Mouse (Mus musculus) embryonic stem cell, embryonic (primary cell): ENCODE results near the gene P2rx5.

Experiments used
- CTCF ChIA-PET, 4 experiments: fragments of 300-600 bp in 2 of 4; fragments of 350-600 bp in 2 of 4; sonication (Branson Sonifier 250); formaldehyde crosslinking; loops; one replicate each; lab custom pipeline; 2022; ENCODE audit warnings: inconsistent platforms in 2 of 4; lab: Charles Lee
- POLR2A ChIA-PET, 4 experiments: fragments of 300-600 bp in 2 of 4; fragments of 350-600 bp in 2 of 4; sonication (Branson Sonifier 250); formaldehyde crosslinking; loops; one replicate each; lab custom pipeline; 2022; ENCODE audit warnings: antibody characterized with exemption in 4 of 4, inconsistent platforms in 1 of 4; lab: Charles Lee

The P2rx5 gene

DNA sequence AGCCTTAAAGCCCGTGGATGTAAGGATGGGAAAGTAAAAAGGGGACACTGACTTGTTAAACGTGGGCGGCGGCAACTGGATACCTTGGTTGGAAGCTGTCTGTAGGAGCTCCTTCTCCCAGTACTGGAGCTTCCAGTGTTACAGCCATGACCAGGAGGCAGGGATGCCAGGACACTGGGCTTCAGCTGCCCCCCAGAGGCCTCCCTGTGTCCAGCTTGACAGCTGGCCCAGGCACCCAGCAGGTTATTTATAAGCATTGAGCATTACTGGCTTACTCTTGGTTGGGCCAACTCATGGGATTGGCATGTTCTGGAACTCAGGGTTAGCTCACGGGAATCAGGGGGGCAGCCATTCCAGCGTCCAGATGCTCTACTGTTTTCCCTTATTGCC is 585 bp downstream of the P2rx5 start:
- POLR2A ChIA-PET: interaction anchor here (0.6 to 2.4 kb wide), 35 partner anchors 8 to 248 kb away, joined by 3 to 25 read pairs (median 5); partner anchors contain the start of genes Haspin (in 3 of the 4), Ctns (in 2 of the 4), Emc6 (in 2 of the 4) and Shpk (in 2 of the 4)
- CTCF ChIA-PET: interaction anchor here (0.6 to 2.2 kb wide), 13 partner anchors 8 to 1367 kb away, joined by 3 to 16 read pairs (median 4); partner anchors contain the start of genes Haspin (in 2 of the 4), Ctns (in 1 of the 4) and Shpk (in 1 of the 4)

DNA sequence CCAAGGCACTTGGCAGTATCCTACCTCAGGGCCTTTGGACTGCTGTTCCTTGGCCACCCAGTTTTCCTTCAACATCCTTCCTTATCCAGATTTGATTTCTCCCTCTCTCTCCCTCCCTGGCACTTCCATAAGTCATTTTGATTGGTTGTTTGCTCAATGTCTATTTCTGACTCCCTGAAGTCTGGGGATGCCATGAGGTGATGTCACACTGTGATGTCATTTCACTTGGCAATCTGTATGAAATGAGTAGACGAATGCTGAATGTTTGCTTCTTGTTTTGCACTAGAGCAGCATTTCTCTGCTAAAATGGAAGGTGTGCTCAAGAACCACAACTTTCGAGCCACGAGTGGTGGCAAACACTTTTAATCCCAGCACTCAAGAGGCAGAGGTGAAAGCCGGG is 1.4 kb downstream of the P2rx5 start:
- CTCF ChIA-PET: interaction anchor here in 3 of 4 experiments (1.5 to 2.2 kb wide), 5 partner anchors 7 to 24 kb away, joined by 6 to 16 read pairs (median 7); partner anchors contain the start of gene Haspin (in 2 of the 3)
- POLR2A ChIA-PET: interaction anchor here (0.9 to 2.4 kb wide), 11 partner anchors 7 to 37 kb away, joined by 3 to 25 read pairs (median 8); partner anchors contain the start of genes Ctns (in 2 of the 4), Shpk (in 2 of the 4), Emc6 (in 1 of the 4) and Haspin (in 1 of the 4)

DNA sequence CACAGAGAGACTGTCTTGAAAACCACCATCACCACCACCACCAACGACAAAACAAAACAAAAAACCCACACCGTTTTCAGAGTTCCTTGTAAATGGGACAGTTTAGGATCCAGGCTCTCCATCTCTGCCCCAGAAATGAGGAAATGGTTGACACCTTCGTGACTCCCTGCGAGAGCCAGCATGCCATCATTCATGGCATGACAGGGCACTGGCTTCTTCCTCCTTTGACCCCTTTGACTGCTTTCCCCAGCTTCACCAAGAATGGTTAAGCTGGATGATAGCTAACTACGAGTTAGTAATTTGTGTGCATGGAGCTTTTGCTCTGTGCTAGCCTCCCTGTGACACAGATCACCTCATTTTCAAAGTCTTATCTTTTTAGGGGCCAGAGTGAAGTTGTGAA is 2.1 kb downstream of the P2rx5 start:
- ChIA-PET CTCF (interaction anchor here in 2 of 4 experiments (0.6 to 0.8 kb wide), 3 partner anchors 12 to 40 kb away, joined by 3 to 5 read pairs (median 3); partner anchors contain the start of gene Shpk (in 1 of the 2)), POLR2A (no interaction called here)

DNA sequence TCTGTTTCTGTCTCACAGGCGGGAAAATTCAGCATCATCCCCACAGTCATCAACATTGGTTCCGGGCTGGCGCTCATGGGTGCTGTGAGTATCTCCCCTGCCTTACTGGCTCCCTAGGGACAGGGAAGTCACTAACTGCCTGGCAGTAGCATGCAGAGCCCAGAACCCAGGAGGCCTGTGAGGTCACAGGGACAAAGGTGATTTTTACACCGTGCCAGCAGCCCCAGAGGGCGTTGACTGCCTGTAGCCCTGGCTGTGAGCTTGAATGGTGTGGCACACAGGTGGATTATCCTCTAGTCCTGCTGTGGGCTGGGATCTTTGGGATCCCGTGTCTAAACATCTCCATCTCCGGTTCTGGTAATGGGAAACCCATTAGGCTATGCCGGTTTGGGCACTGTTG is 7.8 kb downstream of the P2rx5 start:
- POLR2A ChIA-PET: interaction anchor here in 3 of 4 experiments (0.5 to 4.1 kb wide), 19 partner anchors 7 to 623 kb away, joined by 3 to 42 read pairs (median 13); partner anchors contain the start of genes Ctns (in 3 of the 3), Haspin (in 3 of the 3), Shpk (in 3 of the 3) and P2rx5 (in 2 of the 3)

DNA sequence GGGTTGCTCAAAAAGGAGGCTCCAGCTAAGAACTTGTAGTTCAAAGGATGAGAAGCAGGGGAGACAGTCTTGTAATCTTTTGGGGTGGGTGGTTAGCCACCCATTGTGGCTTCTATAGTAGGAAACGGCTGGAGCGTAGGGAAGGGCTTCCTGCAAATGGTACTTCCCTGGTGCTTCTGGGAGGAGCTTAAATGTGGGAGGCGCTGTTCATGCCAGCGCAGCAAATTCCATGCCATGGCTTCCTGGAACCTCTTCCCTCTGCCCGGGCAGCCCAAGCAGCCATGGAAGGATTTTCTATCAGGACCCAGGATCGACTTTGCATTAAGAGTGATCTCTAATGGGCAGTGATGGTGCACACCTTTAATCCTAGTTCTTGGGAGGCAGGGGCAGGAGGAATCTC is 8.4 kb downstream of the P2rx5 start:
- CTCF ChIA-PET: interaction anchor here (1.0 to 2.7 kb wide), 21 partner anchors 8 to 1361 kb away, joined by 3 to 33 read pairs (median 4); partner anchors contain the start of genes Haspin (in 4 of the 4), P2rx5 (in 3 of the 4), Ctns (in 1 of the 4) and Shpk (in 1 of the 4)
- POLR2A ChIA-PET: interaction anchor here in 3 of 4 experiments (0.5 to 4.1 kb wide), 20 partner anchors 8 to 623 kb away, joined by 3 to 42 read pairs (median 12); partner anchors contain the start of genes Ctns (in 3 of the 3), P2rx5 (in 3 of the 3), Shpk (in 3 of the 3) and Haspin (in 2 of the 3)

More for the DNA sequence above, 7.8 kb downstream of the P2rx5 start:
- CTCF ChIA-PET: interaction anchor here (1.1 to 2.7 kb wide), 11 partner anchors 8 to 124 kb away, joined by 3 to 33 read pairs (median 10); partner anchors contain the start of genes Haspin (in 3 of the 4), P2rx5 (in 2 of the 4), Ctns (in 1 of the 4) and Shpk (in 1 of the 4)

DNA sequence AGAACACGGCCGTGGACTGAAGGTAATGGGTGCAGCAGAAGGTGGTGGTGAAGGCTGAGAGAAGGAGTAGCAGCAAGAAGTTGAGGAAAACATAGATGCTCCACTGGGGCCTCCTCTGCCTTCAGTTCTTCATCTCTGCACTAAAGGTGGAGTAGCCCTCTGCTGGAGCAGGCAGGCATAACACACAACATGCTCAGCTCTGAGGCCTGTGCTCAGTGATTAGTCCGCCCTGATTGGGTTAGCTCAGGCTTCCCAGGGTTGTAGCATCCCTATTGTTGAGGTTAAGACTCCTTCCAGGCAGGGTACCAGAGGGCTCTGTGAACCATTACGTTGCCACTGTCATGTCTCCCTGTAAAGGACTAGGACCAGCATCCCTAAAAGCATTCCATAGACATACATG is 9.0 kb downstream of the P2rx5 start:
- ChIA-PET CTCF (interaction anchor here (0.7 to 2.7 kb wide), 22 partner anchors 8 to 1360 kb away, joined by 3 to 33 read pairs (median 4); partner anchors contain the start of genes Haspin (in 4 of the 4), P2rx5 (in 3 of the 4), Ctns (in 1 of the 4) and Shpk (in 1 of the 4)), POLR2A (interaction anchor here in 3 of 4 experiments (0.5 to 4.1 kb wide), 19 partner anchors 7 to 218 kb away, joined by 3 to 42 read pairs (median 12); partner anchors contain the start of genes Haspin (in 3 of the 3), P2rx5 (in 3 of the 3), Ctns (in 2 of the 3) and Shpk (in 2 of the 3))

DNA sequence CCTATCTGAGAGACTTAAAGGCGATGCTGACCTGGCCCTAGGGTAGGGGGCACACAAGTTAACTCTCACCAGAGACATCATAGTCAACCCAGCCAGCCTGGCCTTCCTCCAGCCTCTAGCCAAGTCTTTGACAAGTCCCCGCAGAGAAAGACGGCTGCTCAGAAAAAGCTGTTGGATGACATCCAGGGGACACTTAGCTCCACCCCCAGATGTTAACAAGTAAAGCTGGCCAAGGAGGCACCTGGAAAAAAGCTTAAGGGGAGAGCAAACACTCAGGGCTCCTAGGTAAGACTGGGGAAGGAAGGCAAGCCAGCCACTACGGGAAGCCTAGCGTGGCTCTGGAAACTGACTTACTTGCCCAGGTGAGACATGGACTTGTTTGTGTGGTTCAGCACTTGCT is 12.0 kb downstream of the P2rx5 start:
- CTCF ChIA-PET: interaction anchor here in 1 of 4 experiments (0.6 kb wide), 1 partner anchor 579 kb away, joined by 4 read pairs; no protein-coding TSS in a partner anchor
- POLR2A ChIA-PET: interaction anchor here in 3 of 4 experiments (0.9 to 3.1 kb wide), 12 partner anchors 12 to 97 kb away, joined by 3 to 16 read pairs (median 5); partner anchors contain the start of genes Ctns (in 3 of the 3), Shpk (in 3 of the 3) and P2rx5 (in 1 of the 3)

DNA sequence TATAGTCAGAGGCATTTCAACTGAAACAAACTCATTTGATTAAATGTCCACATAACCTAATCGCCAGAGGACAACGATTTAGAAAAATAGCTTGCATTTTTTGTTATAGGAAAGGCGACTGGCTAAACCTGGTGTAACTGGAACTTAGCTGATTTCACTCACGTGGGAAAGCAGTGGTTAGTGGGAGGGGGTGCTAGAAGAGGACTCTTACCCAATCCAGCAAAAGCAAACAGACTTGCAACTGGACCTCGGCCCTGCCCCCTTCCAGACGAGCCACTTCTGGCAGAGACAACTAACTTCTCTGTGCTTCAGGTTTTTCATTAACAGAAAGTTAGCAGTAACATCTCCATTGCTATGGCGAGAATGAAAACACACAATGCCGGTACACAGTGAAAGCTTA is 15.4 kb downstream of the P2rx5 start:
- POLR2A ChIA-PET: interaction anchor here in 3 of 4 experiments (0.8 to 3.8 kb wide), 11 partner anchors 10 to 127 kb away, joined by 3 to 23 read pairs (median 4); partner anchors contain the start of genes Ctns (in 3 of the 3), Shpk (in 3 of the 3), Haspin (in 1 of the 3) and P2rx5 (in 1 of the 3)
- CTCF ChIA-PET: no interaction called here

DNA sequence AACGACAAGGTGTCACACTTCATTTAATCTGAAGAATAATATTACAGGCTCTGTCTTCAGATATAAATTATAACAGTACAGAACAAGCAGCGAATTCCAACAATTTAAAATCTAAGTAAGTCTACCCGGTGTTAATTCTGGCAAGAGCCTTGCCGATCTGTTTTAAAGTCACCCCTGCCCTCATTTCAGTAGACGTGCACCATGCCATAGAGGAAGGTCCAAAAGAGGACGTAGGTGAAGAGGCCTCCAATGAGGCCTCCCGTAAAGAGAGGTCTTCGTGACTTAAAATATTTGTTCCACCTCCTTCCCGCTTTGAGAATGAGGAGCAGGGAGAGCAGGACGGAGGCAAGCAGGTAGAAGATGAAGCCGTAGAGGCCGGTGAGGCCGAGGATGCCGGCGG is 16.0 kb downstream of the P2rx5 start:
- CTCF ChIA-PET: interaction anchor here in 1 of 4 experiments (1.0 kb wide), 1 partner anchor 38 kb away, joined by 3 read pairs; the partner anchor contains the start of gene Haspin

DNA sequence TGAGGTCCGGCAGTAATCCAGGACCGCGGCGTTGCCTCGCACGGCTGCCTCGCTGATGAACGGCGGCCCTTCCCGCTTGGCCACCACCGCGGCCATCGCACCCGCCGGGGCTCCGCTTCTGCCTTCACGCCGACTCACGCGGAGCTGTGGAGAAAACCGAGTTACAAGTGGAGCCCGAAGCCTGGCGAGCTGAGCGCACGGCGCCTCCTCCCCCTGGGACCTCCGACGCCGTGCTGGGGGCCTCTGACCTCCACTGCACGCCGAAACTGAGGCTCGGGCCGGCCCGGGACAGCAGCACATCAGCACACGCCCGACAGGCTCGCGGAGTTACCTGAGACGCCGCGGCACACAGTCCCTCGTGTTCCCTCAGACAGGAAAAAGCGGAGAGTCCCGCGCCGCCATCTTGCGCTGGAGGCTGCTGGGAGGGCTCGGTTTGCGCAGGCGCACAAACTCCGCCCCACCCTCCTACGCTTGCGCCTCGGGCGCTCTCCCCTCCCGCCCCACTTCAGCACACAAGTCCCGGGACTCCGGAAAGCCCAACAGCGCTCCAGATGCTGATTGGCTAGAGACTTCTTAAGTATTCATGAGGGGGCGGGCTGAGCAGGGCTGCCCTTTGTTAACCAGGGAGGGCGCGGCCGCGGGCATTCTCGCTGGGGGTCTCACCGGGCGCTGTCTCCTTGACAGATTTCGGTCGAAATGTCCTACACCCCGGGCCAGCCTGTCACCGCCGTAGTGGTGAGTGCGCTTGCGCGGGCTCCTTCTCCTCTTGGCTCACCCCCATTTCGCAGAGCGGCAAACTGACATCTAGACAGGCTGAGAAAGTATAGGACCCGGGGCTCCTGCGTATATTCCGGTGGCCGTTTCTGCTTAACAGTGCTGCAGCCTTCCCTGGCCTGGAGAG is 16.6 kb downstream of the P2rx5 start, which contains the start of the genes Emc6 and Tax1bp3:
Emc6 (minus strand) TSS at position 430 of the 901 bp plus-strand sequence.
Tax1bp3 (plus strand) TSS at position 476 of the 901 bp plus-strand sequence.
- CTCF ChIA-PET: interaction anchor here in 2 of 4 experiments (0.5 to 1.0 kb wide), 2 partner anchors 38 to 39 kb away, joined by 3 to 4 read pairs; partner anchors contain the start of gene Haspin (in 1 of the 2)
- POLR2A ChIA-PET: interaction anchor here (0.6 to 4.0 kb wide), 28 partner anchors 8 to 179 kb away, joined by 3 to 38 read pairs (median 5); partner anchors contain the start of genes Ctns (in 3 of the 4), Haspin (in 3 of the 4), Shpk (in 3 of the 4) and P2rx5 (in 2 of the 4)

More for the DNA sequence above, 16.0 kb downstream of the P2rx5 start:
- POLR2A ChIA-PET: interaction anchor here (0.6 to 3.8 kb wide), 18 partner anchors 8 to 179 kb away, joined by 3 to 23 read pairs (median 4); partner anchors contain the start of genes Ctns (in 3 of the 4), Haspin (in 3 of the 4), Shpk (in 3 of the 4) and P2rx5 (in 2 of the 4)

DNA sequence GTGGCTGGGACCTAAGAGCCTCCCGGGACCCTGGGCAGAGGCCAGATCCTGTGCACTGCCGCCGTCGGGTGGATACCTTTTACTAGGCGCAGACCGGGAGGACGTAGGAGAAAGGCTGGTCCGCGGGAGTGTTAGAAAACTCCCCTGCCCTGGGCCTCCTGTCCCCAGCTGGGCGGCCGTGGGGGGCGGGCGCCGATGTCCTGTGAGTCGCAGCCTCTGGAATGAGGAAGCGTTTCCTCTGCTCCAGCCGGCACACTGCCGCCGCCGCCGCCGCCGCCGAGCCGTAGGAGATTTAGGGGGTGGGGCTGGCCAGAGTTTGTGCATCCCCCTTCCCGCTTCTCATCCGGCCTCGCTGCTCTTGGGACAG is 17.3 kb downstream of the P2rx5 start:
- ChIA-PET CTCF (interaction anchor here in 2 of 4 experiments (1.0 kb wide), 2 partner anchors 22 to 39 kb away, joined by 4 to 7 read pairs; partner anchors contain the start of genes Ctns (in 1 of the 2), Haspin (in 1 of the 2) and Shpk (in 1 of the 2)), POLR2A (interaction anchor here in 3 of 4 experiments (0.8 to 4.0 kb wide), 24 partner anchors 8 to 141 kb away, joined by 3 to 38 read pairs (median 4); partner anchors contain the start of genes Ctns (in 2 of the 3), P2rx5 (in 2 of the 3), Shpk (in 2 of the 3) and Haspin (in 1 of the 3))

DNA sequence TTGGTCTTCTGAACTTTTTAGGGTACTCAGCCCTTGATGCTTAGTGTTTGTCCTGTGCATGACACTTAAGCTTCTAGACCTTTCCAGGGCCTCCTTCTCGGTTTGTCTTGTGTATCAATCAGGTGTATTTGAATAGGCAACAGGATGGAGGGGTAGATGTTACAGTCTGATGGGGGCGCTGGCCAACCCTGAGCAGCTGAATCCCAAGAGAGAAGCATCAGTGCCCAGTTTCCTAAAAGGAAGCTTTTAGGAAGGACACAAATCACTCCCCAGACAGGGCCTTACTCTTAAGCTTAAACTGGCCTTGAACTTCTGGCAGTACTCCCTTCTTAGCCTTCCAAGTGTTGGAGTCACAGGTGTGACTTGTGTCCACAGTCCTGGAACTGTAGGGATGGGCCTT is 17.7 kb downstream of the P2rx5 start:
- ChIA-PET POLR2A (interaction anchor here in 3 of 4 experiments (0.6 to 4.0 kb wide), 26 partner anchors 9 to 141 kb away, joined by 3 to 38 read pairs (median 4); partner anchors contain the start of genes Ctns (in 3 of the 3), Shpk (in 3 of the 3), P2rx5 (in 2 of the 3) and Haspin (in 1 of the 3)), CTCF (interaction anchor here in 3 of 4 experiments (0.5 to 1.0 kb wide), 5 partner anchors 10 to 1194 kb away, joined by 3 to 7 read pairs (median 3); partner anchors contain the start of genes Ctns (in 2 of the 3), Shpk (in 2 of the 3) and Haspin (in 1 of the 3))

DNA sequence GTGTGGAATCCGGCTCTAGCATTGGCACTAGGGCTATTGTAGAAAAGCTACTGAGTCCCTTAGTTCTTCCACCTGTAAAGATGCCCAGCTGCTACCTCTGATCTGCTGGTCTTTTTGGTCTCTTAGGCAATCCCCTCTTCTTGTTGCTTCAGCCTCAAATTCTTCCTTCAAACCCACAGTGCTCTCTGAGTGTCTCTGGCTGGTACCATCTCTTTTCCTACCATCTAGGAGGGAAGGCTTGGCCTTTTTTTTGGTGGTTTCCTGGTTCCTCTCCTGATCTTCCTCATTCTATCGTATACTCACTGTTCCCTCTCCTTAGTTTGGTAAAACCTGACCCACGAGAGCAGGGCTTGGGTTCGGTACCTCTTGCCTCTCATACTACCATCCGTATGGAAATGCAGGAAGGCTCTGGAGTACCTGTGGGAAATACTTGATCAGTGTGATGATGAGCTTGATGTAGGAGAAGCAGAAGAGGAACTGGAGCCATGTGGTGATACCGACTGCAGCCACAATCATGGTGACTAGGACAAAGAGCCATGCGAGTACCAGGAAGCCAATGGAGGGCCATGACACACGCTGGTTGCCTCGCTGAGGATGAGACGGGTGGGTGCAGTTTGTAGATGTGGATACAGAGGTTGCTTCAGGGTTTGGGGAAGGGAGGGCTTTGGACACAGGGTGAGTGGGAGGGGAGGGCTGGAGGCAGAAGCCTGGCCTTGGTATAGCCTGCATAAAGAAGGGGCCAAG is 25.8 kb downstream of the P2rx5 start:
- ChIA-PET CTCF (interaction anchor here in 2 of 4 experiments (0.5 to 1.0 kb wide), 2 partner anchors 9 to 13 kb away, joined by 3 to 6 read pairs; partner anchors contain the start of genes Ctns (in 1 of the 2) and Shpk (in 1 of the 2)), POLR2A (interaction anchor here in 3 of 4 experiments (1.1 to 7.0 kb wide), 5 partner anchors 8 to 13 kb away, joined by 3 to 43 read pairs (median 4); partner anchors contain the start of genes Ctns (in 3 of the 3) and Shpk (in 3 of the 3))

DNA sequence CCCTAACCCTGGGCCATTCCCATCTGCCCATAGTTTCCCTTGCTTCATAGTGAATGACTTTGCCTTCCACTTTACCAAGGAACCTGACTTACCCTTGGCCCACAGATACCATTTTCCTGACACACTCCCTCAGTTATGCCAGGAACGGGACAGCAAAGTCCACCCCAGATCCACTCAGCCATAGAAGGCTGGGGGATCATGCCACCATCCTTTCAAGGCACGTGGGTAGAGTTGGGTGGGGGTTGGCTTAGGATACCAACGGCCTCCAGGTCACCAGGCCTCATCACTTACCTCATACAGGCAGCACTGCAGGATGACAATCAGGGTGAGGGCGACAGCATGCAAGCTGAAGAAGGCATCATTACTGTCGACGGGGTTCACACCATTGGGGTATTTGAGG is 27.0 kb downstream of the P2rx5 start:
- ChIA-PET POLR2A (interaction anchor here in 2 of 4 experiments (0.6 to 7.0 kb wide), 4 partner anchors 12 to 117 kb away, joined by 4 to 43 read pairs (median 5); partner anchors contain the start of genes Ctns (in 1 of the 2) and Shpk (in 1 of the 2)), CTCF (no interaction called here)

DNA sequence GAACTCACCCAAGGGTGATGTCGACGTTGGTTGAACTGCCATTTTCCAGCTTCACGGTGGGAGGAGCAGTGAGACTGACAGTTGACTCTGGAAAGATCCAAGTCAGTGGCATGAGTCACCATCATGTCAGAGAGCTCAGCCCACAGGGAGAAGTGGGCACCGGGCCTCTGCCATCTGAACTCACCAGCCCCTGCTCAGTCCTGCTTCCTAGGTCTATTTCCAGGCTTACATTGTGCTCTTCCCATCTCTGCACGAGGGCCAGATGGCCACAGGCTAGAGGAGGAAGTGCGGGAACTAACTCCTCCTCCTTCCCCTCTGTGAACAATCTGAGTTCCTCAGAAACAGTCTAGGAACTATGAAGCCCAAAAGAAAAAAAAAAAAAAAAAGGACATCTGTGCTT is 32.8 kb downstream of the P2rx5 start:
- ChIA-PET POLR2A (interaction anchor here in 2 of 4 experiments (0.7 to 4.6 kb wide), 3 partner anchors 14 to 65 kb away, joined by 3 to 25 read pairs (median 4); partner anchors contain the start of gene P2rx5 (in 1 of the 2)), CTCF (interaction anchor here in 1 of 4 experiments (0.7 kb wide), 1 partner anchor 241 kb away, joined by 5 read pairs; no protein-coding TSS in a partner anchor)
